Mouse (Mus musculus): ENCODE data around the gene Zfp423. TPM values are rescaled to one million over a fixed set of nuclear protein-coding genes. Genes with fewer than 3 reads are reported as not detected.
A peak's percentile ranks its signal among the peaks of the same experiment; 100 is the strongest.

The Zfp423 gene
- polyA plus RNA-seq, 1 experiment from 2014 or later = 10.4 TPM

DNA sequence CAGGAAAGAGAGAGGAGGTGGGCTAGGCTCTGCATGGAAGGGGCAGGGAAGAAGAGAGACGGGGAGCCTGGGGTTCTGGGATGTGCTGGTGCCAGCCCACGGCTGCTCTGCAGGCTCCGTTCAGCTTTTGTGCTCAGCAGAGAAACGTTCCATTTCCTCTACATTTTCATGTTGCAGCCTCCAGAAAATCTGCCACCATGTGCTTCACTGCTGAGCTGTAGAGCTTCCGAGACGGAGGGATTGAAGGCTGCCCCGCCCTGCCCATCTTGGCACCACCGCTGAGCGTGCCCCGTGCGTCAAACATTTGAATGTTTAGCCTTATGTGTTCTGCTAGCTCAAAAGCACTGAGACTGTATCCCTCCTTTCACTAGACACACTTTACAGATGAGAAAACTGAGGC, 159.3 kb downstream of the Zfp423 start:
- Histone ChIP-seq H3K27me3 (ENCODE audit: insufficient read depth, poor library complexity, severe bottlenecking) (peaks cover 6% of the 10 kb centered on the region; the same call in 1 of the 2 replicates), H3K27ac (no peak overlapping the region), H3K9me3 (no peaks in the 10 kb centered on the region), H3K4me3 (no peak overlapping the region), H3K36me3 (no peaks in the 10 kb centered on the region), H3K4me1 (peaks cover 31% of the 10 kb centered on the region)
- WGBS = 80% methylated on average over 11 of the region's 11 CpGs
- no peak for DNase-seq (ENCODE audit: low spot score)

GRCm38 (mm10) chr8:87796234-87796633, 163.2 kb downstream of the Zfp423 start:
- H3K36me3 ChIP-seq = no peaks in the 10 kb centered on the region
- H3K4me3 ChIP-seq = no peak overlapping the region
- H3K27me3 ChIP-seq (ENCODE audit: insufficient read depth, poor library complexity, severe bottlenecking) = no peaks in the 10 kb centered on the region
- DNase-seq (ENCODE audit: low spot score) = no peak
- WGBS = 74% methylated on average over 7 of the region's 7 CpGs
- no peak overlapping the region for H3K27ac ChIP-seq
- no peaks in the 10 kb centered on the region for H3K9me3 ChIP-seq
- 0 out of 2 replicates have a peak, but pooled peaks cover 8% of the 10 kb centered on the region for H3K4me1 ChIP-seq

- DNase-seq (ENCODE audit: low spot score) = no peak
- H3K27ac ChIP-seq = no peak overlapping the region
- 86% methylated on average over 10 of the region's 10 CpGs for WGBS
- H3K4me3 ChIP-seq = no peak overlapping the region
- H3K27me3 ChIP-seq (ENCODE audit: insufficient read depth, poor library complexity, severe bottlenecking) = no peaks in the 10 kb centered on the region
- H3K4me1 ChIP-seq = 0 out of 2 replicates have a peak, but pooled peaks cover 2% of the 10 kb centered on the region
- H3K36me3 ChIP-seq = no peaks in the 10 kb centered on the region
- no peaks in the 10 kb centered on the region for H3K9me3 ChIP-seq
Measured at GRCm38 (mm10) chr8:87794639-87795038, 164.8 kb downstream of the Zfp423 start.

DNA sequence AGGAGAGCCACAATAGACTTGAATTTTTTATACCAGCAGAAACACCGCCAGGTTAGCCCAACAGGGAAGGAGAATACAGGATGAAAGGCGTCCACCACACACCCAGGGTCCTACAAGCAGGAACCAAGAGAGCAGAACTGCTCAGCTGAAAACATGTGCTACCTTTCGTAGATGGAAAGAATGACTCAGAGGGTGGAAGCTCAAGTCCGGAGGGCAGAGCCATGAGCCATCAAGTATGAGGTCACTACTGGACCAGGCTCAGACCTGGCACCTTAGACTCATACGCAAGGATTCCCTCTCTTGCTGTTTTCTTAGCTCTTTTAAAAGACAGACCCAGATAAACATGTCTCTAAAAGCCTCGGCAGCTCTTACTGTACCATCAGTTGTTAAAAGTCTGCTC, 168.3 kb downstream of the Zfp423 start:
- Histone ChIP-seq H3K4me3 (no peak overlapping the region), H3K36me3 (no peaks in the 10 kb centered on the region), H3K27ac (no peak overlapping the region), H3K4me1 (0 out of 2 replicates have a peak, but pooled peaks cover 2% of the 10 kb centered on the region), H3K9me3 (no peaks in the 10 kb centered on the region), H3K27me3 (ENCODE audit: insufficient read depth, poor library complexity, severe bottlenecking) (no peaks in the 10 kb centered on the region)
- 67% methylated on average over 6 of the region's 6 CpGs for WGBS
- DNase-seq (ENCODE audit: low spot score) = no peak

DNA sequence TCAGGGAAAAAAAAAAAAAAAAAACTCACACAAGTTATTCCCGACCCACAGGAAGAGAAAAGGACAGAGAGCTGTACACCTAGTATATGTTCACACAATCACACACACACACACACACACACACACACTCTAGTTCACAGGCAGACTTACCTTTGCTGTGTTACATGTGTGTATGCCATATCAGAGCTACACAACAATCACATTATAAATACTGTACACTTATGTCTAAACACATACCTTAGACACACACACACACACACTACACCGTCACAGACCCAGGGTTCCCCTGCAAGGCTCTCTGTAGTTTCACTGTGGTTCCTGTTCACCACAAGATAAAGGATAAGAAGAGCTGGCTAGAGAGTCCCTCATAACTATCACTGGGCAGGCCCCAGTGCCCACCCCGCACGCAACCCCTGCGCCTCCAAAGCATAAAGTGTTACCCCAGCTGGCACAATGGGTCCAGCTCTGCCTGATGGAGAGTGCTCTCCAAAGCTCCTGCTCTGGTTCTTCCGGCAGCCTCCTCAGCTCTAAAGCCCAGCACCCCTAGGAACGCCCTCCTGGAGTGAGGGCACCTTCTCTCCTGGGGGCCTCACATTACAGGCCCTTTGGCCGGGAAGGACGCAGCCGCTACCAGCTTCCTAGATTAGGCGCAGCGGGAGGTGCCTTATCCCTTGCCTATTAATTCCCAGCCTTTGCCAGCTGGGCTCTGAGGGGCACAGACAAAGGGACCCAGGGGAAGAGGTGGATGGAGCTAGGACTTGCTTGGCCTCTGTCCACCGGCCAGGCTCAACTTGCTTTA, 174.6 kb downstream of the Zfp423 start:
- no peaks in the 10 kb centered on the region for H3K9me3 ChIP-seq
- H3K4me3 ChIP-seq = no peak overlapping the region
- 76% methylated on average over 13 of the region's 13 CpGs for WGBS
- peak overlapping the region; percentile 52 for H3K27ac ChIP-seq
- peaks cover 23% of the 10 kb centered on the region for H3K4me1 ChIP-seq
- peaks cover 32% of the 10 kb centered on the region for H3K36me3 ChIP-seq
- no peak for DNase-seq (ENCODE audit: low spot score)
- no peaks in the 10 kb centered on the region; the same call in 1 of the 2 replicates for H3K27me3 ChIP-seq (ENCODE audit: insufficient read depth, poor library complexity, severe bottlenecking)

DNA sequence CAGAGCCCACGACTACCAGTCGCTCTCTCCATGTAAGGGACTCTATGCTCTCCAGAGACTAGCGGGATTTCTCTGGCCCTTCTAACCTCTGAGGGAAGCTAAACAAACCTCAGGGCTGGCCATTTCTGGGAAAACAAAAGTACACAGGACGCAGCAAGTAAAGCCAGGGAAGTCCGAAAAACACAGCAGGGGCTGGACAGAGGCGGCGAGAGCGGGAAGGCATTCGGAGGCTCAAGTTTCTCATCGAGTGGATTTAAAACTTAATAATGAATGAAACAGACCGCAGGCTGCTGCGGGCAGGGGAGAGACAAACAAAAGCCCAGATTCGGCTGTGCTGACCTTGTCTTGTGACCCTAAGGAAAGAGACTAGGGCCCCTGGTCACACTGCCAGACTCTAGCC, 175.2 kb downstream of the Zfp423 start:
- Histone ChIP-seq H3K27me3 (ENCODE audit: insufficient read depth, poor library complexity, severe bottlenecking) (no peaks in the 10 kb centered on the region; the same call in 1 of the 2 replicates), H3K27ac (0 out of 2 replicates have a peak overlapping the region, but pooled peaks have one; percentile 52), H3K36me3 (peaks cover 32% of the 10 kb centered on the region), H3K4me3 (no peak overlapping the region), H3K4me1 (peaks cover 23% of the 10 kb centered on the region), H3K9me3 (no peaks in the 10 kb centered on the region)
- no peak for DNase-seq (ENCODE audit: low spot score)
- 63% methylated on average over 13 of the region's 13 CpGs for WGBS

DNA sequence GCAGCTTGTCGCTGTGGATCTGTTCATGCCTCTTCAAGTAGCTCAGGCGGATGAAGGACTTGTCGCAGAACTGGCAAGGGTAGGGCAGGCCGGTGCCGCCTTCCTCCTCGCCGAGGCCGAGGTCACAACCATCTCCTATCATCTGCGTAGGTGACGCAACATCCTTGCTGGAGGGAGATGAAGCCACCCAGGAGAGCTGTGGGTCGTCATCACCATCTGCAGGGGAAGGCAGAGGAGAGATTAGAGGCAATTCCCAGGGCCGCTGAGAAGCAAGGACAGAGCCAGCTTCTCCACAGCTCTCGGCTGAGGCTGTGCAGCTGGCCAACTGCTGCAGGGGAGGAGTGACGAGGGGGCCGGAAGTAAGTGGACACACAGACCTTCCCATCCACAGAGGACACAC, 176.2 kb downstream of the Zfp423 start:
- no peak overlapping the region for H3K27ac ChIP-seq
- no peak overlapping the region for H3K4me3 ChIP-seq

GRCm38 (mm10) chr8:87777586-87777985, 181.8 kb downstream of the Zfp423 start:
- no peak overlapping the region for H3K27ac ChIP-seq
- no peak overlapping the region for H3K4me3 ChIP-seq
- H3K36me3 ChIP-seq = peaks cover 30% of the 10 kb centered on the region
- H3K27me3 ChIP-seq (ENCODE audit: insufficient read depth, poor library complexity, severe bottlenecking) = no peaks in the 10 kb centered on the region; the same call in 1 of the 2 replicates
- peaks cover 18% of the 10 kb centered on the region; the same call in 1 of the 2 replicates for H3K4me1 ChIP-seq
- 79% methylated on average over 8 of the region's 8 CpGs for WGBS
- no peaks in the 10 kb centered on the region for H3K9me3 ChIP-seq
- DNase-seq (ENCODE audit: low spot score) = no peak

More for the DNA sequence above, 176.2 kb downstream of the Zfp423 start:
- peaks cover 27% of the 10 kb centered on the region for H3K4me1 ChIP-seq
- peaks cover 32% of the 10 kb centered on the region for H3K36me3 ChIP-seq
- H3K27me3 ChIP-seq (ENCODE audit: insufficient read depth, poor library complexity, severe bottlenecking) = no peaks in the 10 kb centered on the region; the same call in 1 of the 2 replicates
- no peak for DNase-seq (ENCODE audit: low spot score)
- no peaks in the 10 kb centered on the region for H3K9me3 ChIP-seq
- 65% methylated on average over 15 of the region's 15 CpGs for WGBS

DNA sequence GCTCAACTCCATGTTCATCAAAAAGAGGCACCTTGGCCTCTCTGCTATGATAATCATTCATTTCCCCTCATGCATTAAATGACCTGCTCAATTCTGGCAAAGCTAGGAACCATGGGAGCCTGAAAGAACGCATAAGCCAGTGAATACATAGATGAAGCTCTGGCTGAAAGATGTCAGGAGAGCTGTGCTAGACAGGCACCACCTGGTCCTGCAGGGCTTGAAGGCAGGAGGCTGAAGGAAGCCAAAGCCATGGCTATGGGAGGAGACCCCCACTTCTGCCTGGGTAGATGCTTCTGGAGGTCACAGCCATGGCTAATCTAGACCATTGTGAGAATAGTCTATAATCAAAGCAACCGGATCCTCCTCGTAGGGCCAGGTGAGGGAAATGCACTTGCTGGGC, 183.5 kb downstream of the Zfp423 start:
- H3K27me3 ChIP-seq (ENCODE audit: insufficient read depth, poor library complexity, severe bottlenecking) = no peaks in the 10 kb centered on the region; the same call in 1 of the 2 replicates
- H3K4me3 ChIP-seq = no peak overlapping the region
- H3K27ac ChIP-seq = no peak overlapping the region
- H3K36me3 ChIP-seq = peaks cover 14% of the 10 kb centered on the region
- no peak for DNase-seq (ENCODE audit: low spot score)
- H3K9me3 ChIP-seq = no peaks in the 10 kb centered on the region
- 88% methylated on average over 3 of the region's 3 CpGs for WGBS
- peaks cover 20% of the 10 kb centered on the region; the same call in 1 of the 2 replicates for H3K4me1 ChIP-seq

DNA sequence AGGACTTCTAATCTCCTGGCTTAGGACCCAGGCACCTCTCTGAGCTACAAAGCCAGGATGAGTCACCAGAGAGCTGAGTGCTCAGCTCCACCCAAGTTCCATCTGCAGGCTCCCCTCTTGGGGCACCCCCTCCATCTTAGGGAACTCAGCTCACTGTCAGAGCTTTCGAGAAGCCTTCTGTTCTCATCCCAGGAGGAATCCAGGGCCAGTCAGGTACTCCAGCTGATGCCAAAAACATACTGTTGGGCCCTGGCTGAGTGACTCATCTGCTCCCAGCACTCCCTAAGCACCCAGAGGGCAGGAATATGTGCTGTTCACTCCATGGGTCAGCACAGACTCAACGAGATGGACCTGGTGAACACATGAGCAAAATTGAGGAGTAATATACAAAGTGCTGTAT, 184.4 kb downstream of the Zfp423 start:
- 79% methylated on average over 2 of the region's 2 CpGs for WGBS
- Histone ChIP-seq H3K27me3 (ENCODE audit: insufficient read depth, poor library complexity, severe bottlenecking) (no peaks in the 10 kb centered on the region), H3K9me3 (no peaks in the 10 kb centered on the region), H3K4me1 (peaks cover 20% of the 10 kb centered on the region; the same call in 1 of the 2 replicates), H3K4me3 (no peak overlapping the region), H3K27ac (no peak overlapping the region), H3K36me3 (peaks cover 5% of the 10 kb centered on the region)
- DNase-seq (ENCODE audit: low spot score) = no peak

GRCm38 (mm10) chr8:87772894-87773502, 186.4 kb downstream of the Zfp423 start:
- Histone ChIP-seq H3K36me3 (peaks cover 4% of the 10 kb centered on the region; the same call in 1 of the 2 replicates), H3K9me3 (no peaks in the 10 kb centered on the region), H3K27ac (no peak overlapping the region), H3K27me3 (ENCODE audit: insufficient read depth, poor library complexity, severe bottlenecking) (no peaks in the 10 kb centered on the region), H3K4me1 (peaks cover 19% of the 10 kb centered on the region; the same call in 1 of the 2 replicates), H3K4me3 (no peak overlapping the region)
- 75% methylated on average over 14 of the region's 14 CpGs for WGBS
- DNase-seq (ENCODE audit: low spot score) = no peak

DNA sequence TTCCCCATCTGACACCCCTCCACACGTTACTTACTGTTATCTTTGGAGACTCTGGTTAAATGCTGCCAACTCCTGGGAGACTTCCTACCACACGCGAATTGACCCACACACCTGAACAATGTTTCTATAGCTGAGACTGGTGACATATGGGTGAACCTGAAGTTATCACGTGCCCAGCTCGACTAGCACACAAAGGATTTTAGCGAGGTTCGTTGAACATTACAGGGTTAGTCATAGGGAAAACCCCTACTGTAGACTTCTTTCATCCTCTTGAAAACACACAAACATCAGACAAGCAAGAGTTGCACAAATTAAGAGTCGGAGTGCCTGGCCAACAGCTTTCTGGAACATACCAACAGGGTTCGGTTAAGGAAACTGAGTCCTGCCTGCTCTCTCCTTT, 191.5 kb downstream of the Zfp423 start:
- WGBS = 81% methylated on average over 9 of the region's 9 CpGs
- Histone ChIP-seq H3K27ac (no peak overlapping the region), H3K27me3 (ENCODE audit: insufficient read depth, poor library complexity, severe bottlenecking) (no peaks in the 10 kb centered on the region), H3K9me3 (no peaks in the 10 kb centered on the region), H3K4me3 (no peak overlapping the region), H3K36me3 (no peaks in the 10 kb centered on the region), H3K4me1 (peaks cover 18% of the 10 kb centered on the region)
- DNase-seq (ENCODE audit: low spot score) = no peak

DNA sequence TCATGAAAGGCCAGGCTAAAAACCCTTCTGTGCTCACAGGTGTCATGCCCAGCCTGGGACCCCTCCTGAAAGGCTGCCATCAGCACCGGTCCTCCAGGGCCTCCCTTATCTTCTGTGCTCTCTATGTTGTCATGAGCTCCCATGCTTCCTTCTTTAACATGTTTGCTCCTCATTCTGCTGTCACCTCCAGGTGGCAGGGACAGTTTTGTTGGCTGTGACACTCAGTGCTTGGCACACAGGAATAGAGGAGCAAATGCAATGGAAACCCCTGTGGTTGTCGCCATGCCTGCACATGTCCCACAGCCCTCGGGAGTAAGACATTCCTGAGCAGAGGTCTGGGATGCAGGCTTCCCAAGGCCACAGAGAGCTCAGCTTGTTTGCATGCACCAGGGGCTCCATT, 194.1 kb downstream of the Zfp423 start:
- no peak overlapping the region for H3K4me3 ChIP-seq
- 61% methylated on average over 3 of the region's 3 CpGs for WGBS
- H3K4me1 ChIP-seq = peaks cover 14% of the 10 kb centered on the region

More for the DNA sequence above, 194.1 kb downstream of the Zfp423 start:
- Histone ChIP-seq H3K36me3 (no peaks in the 10 kb centered on the region), H3K9me3 (no peaks in the 10 kb centered on the region), H3K27ac (no peak overlapping the region), H3K27me3 (ENCODE audit: insufficient read depth, poor library complexity, severe bottlenecking) (no peaks in the 10 kb centered on the region)
- no peak for DNase-seq (ENCODE audit: low spot score)

All from heart, embryonic 10.5 days (tissue).